Mouse (Mus musculus): Measurements from ENCODE around the gene Bahcc1. TPM values are rescaled to one million over a fixed set of nuclear protein-coding genes. Genes with fewer than 3 reads are reported as not detected.

Bahcc1 gene
- total RNA-seq, 1 experiment, result 11.7 TPM

- Histone ChIP-seq H3K36me3 (ENCODE audit: control insufficient read depth, insufficient read depth, low read length, poor library complexity, severe bottlenecking) (no peaks in the 10 kb centered on the region; the same call in 1 of the 2 replicates), H3K4me3 (ENCODE audit: insufficient read depth in 1 of 2, low read depth in 1 of 2, low read length in 2 of 2, poor library complexity in 1 of 2, severe bottlenecking in 1 of 2) (no peak overlapping the region), H3K9me3 (ENCODE audit: control insufficient read depth, insufficient read depth, low read depth, low read length) (no peaks in the 10 kb centered on the region), H3K27ac (ENCODE audit: insufficient read depth, low read depth, low read length, poor library complexity, severe bottlenecking) (no peak overlapping the region), H3K4me1 (ENCODE audit: control insufficient read depth in 2 of 2, insufficient read depth in 2 of 2, low read length in 2 of 2, poor library complexity in 1 of 2) (peaks cover 0 to 41% of the 10 kb centered on the region in 2 experiments; a peak in 2 of 4 replicates), H3K9ac (ENCODE audit: insufficient read depth, low read depth, low read length, poor library complexity, severe bottlenecking) (no peak overlapping the region)
- no peak for DNase-seq (ENCODE audit: low read depth, low spot score)
- in situ Hi-C loops (cut with MboI; ENCODE audit: low sequenced_read_pairs in 2 of 2, unreplicated experiment in 2 of 2), result no loop called here
- TF ChIP-seq ZC3H11A (IDR thresholded peaks at IDR 0.05; ENCODE audit: borderline replicate concordance, low read depth, low read length) (no peak), HCFC1 (IDR thresholded peaks at IDR 0.05; ENCODE audit: borderline replicate concordance, insufficient read depth, low read length) (no peak), ZNF384 (IDR thresholded peaks at IDR 0.05; ENCODE audit: low read depth, low read length) (no peak), CHD2 (IDR thresholded peaks at IDR 0.05; ENCODE audit: low read depth, low read length) (no peak), MAFK (IDR thresholded peaks at IDR 0.05; ENCODE audit: insufficient read depth, low read depth, low read length) (no peak)
These were observed 26.3 kb downstream of the Bahcc1 start for GRCm38 (mm10) chr11:120258896-120259689.

- no peak for DNase-seq (ENCODE audit: low read depth, low spot score)
- no peaks in the 10 kb centered on the region; the same call in 1 of the 2 replicates for H3K36me3 ChIP-seq (ENCODE audit: control insufficient read depth, insufficient read depth, low read length, poor library complexity, severe bottlenecking)
- peaks cover 0 to 37% of the 10 kb centered on the region in 2 experiments; a peak in 2 of 4 replicates for H3K4me1 ChIP-seq (ENCODE audit: control insufficient read depth in 2 of 2, insufficient read depth in 2 of 2, low read length in 2 of 2, poor library complexity in 1 of 2)
- H3K27ac ChIP-seq (ENCODE audit: insufficient read depth, low read depth, low read length, poor library complexity, severe bottlenecking), result no peak overlapping the region; the same call in 1 of the 2 replicates
- in situ Hi-C loops (cut with MboI; ENCODE audit: low sequenced_read_pairs in 2 of 2, unreplicated experiment in 2 of 2), result no loop called here
- TF ChIP-seq ZNF384 (IDR thresholded peaks at IDR 0.05; ENCODE audit: low read depth, low read length), result no peak
- no peak for TF ChIP-seq HCFC1 (IDR thresholded peaks at IDR 0.05; ENCODE audit: borderline replicate concordance, insufficient read depth, low read length)
- TF ChIP-seq CHD2 (IDR thresholded peaks at IDR 0.05; ENCODE audit: low read depth, low read length), result no peak
- no peak for TF ChIP-seq ZC3H11A (IDR thresholded peaks at IDR 0.05; ENCODE audit: borderline replicate concordance, low read depth, low read length)
- no peak for TF ChIP-seq MAFK (IDR thresholded peaks at IDR 0.05; ENCODE audit: insufficient read depth, low read depth, low read length)
- no peaks in the 10 kb centered on the region for H3K9me3 ChIP-seq (ENCODE audit: control insufficient read depth, insufficient read depth, low read depth, low read length)
- H3K9ac ChIP-seq (ENCODE audit: insufficient read depth, low read depth, low read length, poor library complexity, severe bottlenecking), result no peak overlapping the region
- no peak overlapping the region for H3K4me3 ChIP-seq (ENCODE audit: insufficient read depth in 1 of 2, low read depth in 1 of 2, low read length in 2 of 2, poor library complexity in 1 of 2, severe bottlenecking in 1 of 2)
These were observed 27.3 kb downstream of the Bahcc1 start for GRCm38 (mm10) chr11:120259792-120260768.

GRCm38 (mm10) chr11:120260769-120261150 is 28.0 kb downstream of the Bahcc1 start:
- H3K27ac ChIP-seq (ENCODE audit: insufficient read depth, low read depth, low read length, poor library complexity, severe bottlenecking), result no peak overlapping the region; the same call in 1 of the 2 replicates
- TF ChIP-seq CHD2 (IDR thresholded peaks at IDR 0.05; ENCODE audit: low read depth, low read length), result no peak
- no peak for TF ChIP-seq MAFK (IDR thresholded peaks at IDR 0.05; ENCODE audit: insufficient read depth, low read depth, low read length)
- no peak for TF ChIP-seq ZNF384 (IDR thresholded peaks at IDR 0.05; ENCODE audit: low read depth, low read length)
- no peak for TF ChIP-seq HCFC1 (IDR thresholded peaks at IDR 0.05; ENCODE audit: borderline replicate concordance, insufficient read depth, low read length)
- TF ChIP-seq ZC3H11A (IDR thresholded peaks at IDR 0.05; ENCODE audit: borderline replicate concordance, low read depth, low read length), result no peak
- no peak overlapping the region for H3K9ac ChIP-seq (ENCODE audit: insufficient read depth, low read depth, low read length, poor library complexity, severe bottlenecking)
- DNase-seq (ENCODE audit: low read depth, low spot score), result no peak
- H3K4me3 ChIP-seq (ENCODE audit: insufficient read depth in 1 of 2, low read depth in 1 of 2, low read length in 2 of 2, poor library complexity in 1 of 2, severe bottlenecking in 1 of 2), result no peak overlapping the region
- H3K9me3 ChIP-seq (ENCODE audit: control insufficient read depth, insufficient read depth, low read depth, low read length), result no peaks in the 10 kb centered on the region
- H3K4me1 ChIP-seq (ENCODE audit: control insufficient read depth in 2 of 2, insufficient read depth in 2 of 2, low read length in 2 of 2, poor library complexity in 1 of 2), result peaks cover 0 to 36% of the 10 kb centered on the region in 2 experiments; a peak in 2 of 4 replicates
- no peaks in the 10 kb centered on the region; the same call in 1 of the 2 replicates for H3K36me3 ChIP-seq (ENCODE audit: control insufficient read depth, insufficient read depth, low read length, poor library complexity, severe bottlenecking)
- in situ Hi-C loops (cut with MboI; ENCODE audit: low sequenced_read_pairs in 2 of 2, unreplicated experiment in 2 of 2), result no loop called here

All from ES-E14 (cell line).